Mouse (Mus musculus): ENCODE results near the gene Adap2. TPM values are rescaled to one million over a fixed set of nuclear protein-coding genes. Genes with fewer than 3 reads are reported as not detected.
"Not testable (repeated sequence)": the region's sequence is repeated elsewhere in the genome, so short reads cannot be mapped to it uniquely, and the experiment has no call there.

The Adap2 gene
- polyA plus RNA-seq, 1 experiment from 2014 or later: 3.4 TPM

DNA sequence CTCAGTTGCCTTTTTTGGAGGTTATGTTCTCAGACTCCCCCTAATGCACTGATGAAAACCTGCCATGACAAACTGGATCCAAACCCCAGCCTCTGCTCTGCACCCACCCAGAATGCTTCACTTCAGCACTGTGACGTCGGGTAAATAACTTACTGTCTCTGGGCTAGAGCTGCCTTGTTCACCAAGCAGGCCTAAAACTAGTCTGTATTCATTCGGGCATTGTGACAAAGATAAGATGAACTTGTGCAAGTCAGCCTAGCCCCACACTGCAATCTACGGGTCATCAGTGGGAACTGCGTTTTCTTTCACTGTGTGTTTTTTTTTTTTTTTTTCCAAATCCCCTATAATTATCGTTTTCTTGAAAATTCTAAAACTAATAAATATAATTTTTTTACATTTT, 6.2 kb upstream of the Adap2 start:
- Histone ChIP-seq H3K36me3 (no peaks in the 10 kb centered on the region), H3K4me3 (replicated peaks) (no peak overlapping the region), H3K4me2 (no peak overlapping the region), H3K9ac (replicated peaks) (no peak overlapping the region), H3K27ac (replicated peaks) (no peak overlapping the region), H3K27me3 (replicated peaks) (peaks cover 14% of the 10 kb centered on the region), H3K9me3 (replicated peaks) (no peaks in the 10 kb centered on the region), H3K4me1 (peaks cover 3% of the 10 kb centered on the region)
- ATAC-seq (ENCODE audit: low FRiP score): no peak
- 77% methylated on average over 6 of the region's 6 CpGs for WGBS

GRCm38 (mm10) chr11:80148313-80148712, 5.6 kb upstream of the Adap2 start:
- Histone ChIP-seq H3K27ac (replicated peaks) (no peak overlapping the region), H3K36me3 (no peaks in the 10 kb centered on the region), H3K27me3 (replicated peaks) (peaks cover 19% of the 10 kb centered on the region), H3K9ac (replicated peaks) (no peak overlapping the region), H3K4me2 (no peak overlapping the region), H3K4me3 (replicated peaks) (no peak overlapping the region), H3K4me1 (no peaks in the 10 kb centered on the region), H3K9me3 (replicated peaks) (no peaks in the 10 kb centered on the region)
- 74% methylated on average over 1 of the region's 1 CpGs for WGBS
- no peak for ATAC-seq (ENCODE audit: low FRiP score)

DNA sequence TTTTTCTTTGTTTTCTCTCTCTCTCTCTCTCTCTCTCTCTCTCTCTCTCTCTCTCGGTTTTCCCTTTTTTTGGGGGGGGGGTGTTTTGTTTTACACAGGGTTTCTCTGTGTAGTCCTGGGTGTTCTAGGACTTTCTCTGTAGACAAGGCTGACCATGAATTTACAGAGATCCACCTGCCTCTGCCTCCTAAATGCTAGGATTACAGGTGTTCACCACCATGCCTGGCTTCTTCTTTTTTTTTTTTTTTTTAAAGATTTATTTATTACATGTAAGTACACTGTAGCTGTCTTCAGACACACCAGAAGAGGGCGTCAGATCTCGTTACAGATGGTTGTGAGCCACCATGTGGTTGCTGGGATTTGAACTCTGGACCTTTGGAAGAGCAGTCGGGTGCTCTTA, 4.9 kb upstream of the Adap2 start:
- peaks cover 26% of the 10 kb centered on the region for H3K27me3 ChIP-seq (replicated peaks)
- not testable (repeated sequence) for H3K36me3 ChIP-seq; H3K27ac ChIP-seq (replicated peaks); H3K4me1 ChIP-seq; H3K9ac ChIP-seq (replicated peaks); H3K4me3 ChIP-seq (replicated peaks); H3K4me2 ChIP-seq; ATAC-seq (ENCODE audit: low FRiP score); H3K9me3 ChIP-seq (replicated peaks)
- WGBS: 77% methylated on average over 2 of the region's 4 CpGs

DNA sequence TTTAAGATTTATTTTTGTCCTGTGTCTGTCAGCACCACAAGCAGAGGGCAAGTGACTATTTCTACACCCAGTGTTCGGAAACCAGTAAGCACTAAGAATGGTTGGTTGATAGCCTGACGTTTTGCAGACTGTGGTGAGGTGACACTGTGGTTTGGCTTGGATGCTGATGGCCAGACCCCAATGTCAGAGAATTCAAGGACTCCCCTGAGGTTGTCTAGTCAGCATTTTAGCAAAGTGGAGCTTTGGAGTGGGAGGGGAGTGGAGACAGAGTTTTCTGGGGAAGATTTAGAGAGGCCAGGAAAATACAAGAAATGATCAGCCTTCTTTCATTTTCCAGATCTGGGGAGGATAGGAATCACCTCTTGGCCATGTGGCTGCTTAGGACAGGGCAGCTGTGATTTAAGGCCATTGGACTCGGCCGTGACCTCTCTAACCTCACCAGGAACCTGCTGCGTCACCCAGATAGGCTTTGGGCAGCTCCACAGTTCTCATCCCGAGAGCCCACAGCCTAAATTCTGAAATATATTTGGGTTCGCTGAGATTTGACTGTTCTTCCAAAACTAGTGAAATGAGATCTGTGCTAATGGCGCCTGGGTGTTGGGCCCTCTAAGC, 4.4 kb upstream of the Adap2 start:
- WGBS: 85% methylated on average over 8 of the region's 8 CpGs
- H3K4me2 ChIP-seq: no peak overlapping the region
- ATAC-seq (ENCODE audit: low FRiP score): no peak

GRCm38 (mm10) chr11:80150566-80150965, 3.3 kb upstream of the Adap2 start:
- Histone ChIP-seq H3K4me3 (replicated peaks) (no peak overlapping the region), H3K9ac (replicated peaks) (no peak overlapping the region), H3K4me2 (no peak overlapping the region), H3K9me3 (replicated peaks) (no peaks in the 10 kb centered on the region), H3K27ac (replicated peaks) (no peak overlapping the region), H3K4me1 (peaks cover 9% of the 10 kb centered on the region), H3K27me3 (replicated peaks) (peaks cover 41% of the 10 kb centered on the region), H3K36me3 (no peaks in the 10 kb centered on the region)
- ATAC-seq (ENCODE audit: low FRiP score): no peak
- 86% methylated on average over 5 of the region's 5 CpGs for WGBS

More for the DNA sequence above, 4.4 kb upstream of the Adap2 start:
- H3K4me3 ChIP-seq (replicated peaks): no peak overlapping the region
- no peak overlapping the region for H3K27ac ChIP-seq (replicated peaks)
- H3K4me1 ChIP-seq: peaks cover 9% of the 10 kb centered on the region
- H3K9ac ChIP-seq (replicated peaks): no peak overlapping the region
- peaks cover 31% of the 10 kb centered on the region for H3K27me3 ChIP-seq (replicated peaks)
- H3K36me3 ChIP-seq: no peaks in the 10 kb centered on the region
- H3K9me3 ChIP-seq (replicated peaks): no peaks in the 10 kb centered on the region

GRCm38 (mm10) chr11:80151541-80151940, 2.4 kb upstream of the Adap2 start:
- H3K4me1 ChIP-seq: peaks cover 9% of the 10 kb centered on the region
- 72% methylated on average over 2 of the region's 2 CpGs for WGBS
- ATAC-seq (ENCODE audit: low FRiP score): no peak
- H3K4me2 ChIP-seq: no peak overlapping the region
- no peaks in the 10 kb centered on the region for H3K9me3 ChIP-seq (replicated peaks)
- no peak overlapping the region for H3K9ac ChIP-seq (replicated peaks)
- no peak overlapping the region for H3K27ac ChIP-seq (replicated peaks)
- H3K36me3 ChIP-seq: no peaks in the 10 kb centered on the region
- H3K27me3 ChIP-seq (replicated peaks): peaks cover 51% of the 10 kb centered on the region
- H3K4me3 ChIP-seq (replicated peaks): no peak overlapping the region

GRCm38 (mm10) chr11:80152376-80152775, 1.5 kb upstream of the Adap2 start:
- Histone ChIP-seq H3K4me3 (replicated peaks) (no peak overlapping the region), H3K9me3 (replicated peaks) (no peaks in the 10 kb centered on the region), H3K9ac (replicated peaks) (no peak overlapping the region), H3K4me2 (no peak overlapping the region), H3K27ac (replicated peaks) (no peak overlapping the region), H3K4me1 (peaks cover 9% of the 10 kb centered on the region), H3K27me3 (replicated peaks) (peaks cover 51% of the 10 kb centered on the region), H3K36me3 (no peaks in the 10 kb centered on the region)
- WGBS: 79% methylated on average over 8 of the region's 8 CpGs
- ATAC-seq (ENCODE audit: low FRiP score): no peak

DNA sequence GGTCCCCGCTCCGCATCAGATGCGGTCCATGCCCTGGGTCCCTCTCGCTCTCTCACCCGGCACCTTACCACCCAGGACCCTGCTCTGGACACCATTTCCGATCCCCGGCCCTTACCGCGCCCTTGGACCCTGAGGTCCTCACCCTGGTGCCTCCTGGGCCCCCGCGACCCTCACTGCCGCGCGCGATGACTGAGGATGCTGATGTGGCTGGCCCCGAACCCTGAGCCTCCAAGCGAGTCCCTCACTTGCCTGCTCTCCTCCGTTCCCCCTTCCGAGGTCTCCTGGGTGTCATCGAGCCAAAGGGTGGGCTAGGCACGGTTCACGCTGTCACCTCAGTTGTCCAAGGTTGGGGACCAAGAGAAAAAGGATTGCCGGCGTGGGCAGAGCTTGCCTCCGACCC, 596 bp downstream of the Adap2 start:
- Histone ChIP-seq H3K9me3 (replicated peaks) (no peaks in the 10 kb centered on the region), H3K9ac (replicated peaks) (peak overlapping the region; percentile 47; the same call in 1 of the 2 replicates), H3K36me3 (no peaks in the 10 kb centered on the region), H3K27ac (replicated peaks) (no peak overlapping the region), H3K4me2 (peak overlapping the region; percentile 75), H3K4me3 (replicated peaks) (peak overlapping the region; percentile 50), H3K27me3 (replicated peaks) (peaks cover 51% of the 10 kb centered on the region), H3K4me1 (peaks cover 9% of the 10 kb centered on the region)
- no peak for ATAC-seq (ENCODE audit: low FRiP score)
- WGBS: 30% methylated on average over 25 of the region's 25 CpGs

DNA sequence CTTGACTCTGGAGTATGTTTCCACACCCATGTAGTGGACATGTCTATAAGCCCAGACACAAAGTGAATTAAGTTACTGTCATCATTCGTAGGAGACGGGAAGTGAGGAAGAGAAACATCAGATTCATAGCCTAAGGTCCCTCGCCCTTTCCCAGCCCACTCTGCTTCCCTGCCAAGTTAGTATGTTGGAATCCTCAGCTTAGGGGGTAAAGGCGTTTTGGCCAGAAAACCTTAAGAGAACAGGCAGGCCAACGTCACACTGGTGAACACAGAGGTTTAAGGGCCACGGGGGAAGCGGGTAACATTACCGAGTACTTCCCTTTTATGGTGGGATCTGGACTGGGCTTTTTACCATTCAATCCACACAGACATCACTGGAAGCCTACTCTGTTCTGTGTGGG, 1.6 kb downstream of the Adap2 start:
- H3K4me2 ChIP-seq: no peak overlapping the region
- ATAC-seq (ENCODE audit: low FRiP score): no peak
- 87% methylated on average over 8 of the region's 8 CpGs for WGBS

DNA sequence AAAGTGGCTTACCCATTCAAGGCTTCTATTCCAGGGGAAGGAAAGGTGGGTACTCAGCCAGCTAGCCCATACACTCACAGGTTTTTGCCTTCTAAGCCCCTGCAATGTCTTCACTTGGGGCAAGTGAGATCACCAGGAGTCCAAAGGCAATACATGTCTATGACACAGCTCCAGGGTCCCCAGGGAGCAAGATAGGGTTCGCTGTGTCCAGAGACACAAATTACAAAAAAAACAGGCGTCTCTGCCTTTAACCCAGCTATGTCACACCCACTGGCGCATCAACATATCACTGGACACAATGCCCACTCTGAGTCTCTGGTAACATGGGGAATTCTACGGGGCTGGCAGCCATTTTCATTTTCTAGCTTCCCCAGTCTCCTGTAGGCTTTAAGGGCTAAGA, 2.1 kb downstream of the Adap2 start:
- no peaks in the 10 kb centered on the region for H3K36me3 ChIP-seq
- peaks cover 51% of the 10 kb centered on the region for H3K27me3 ChIP-seq (replicated peaks)
- WGBS: 80% methylated on average over 4 of the region's 4 CpGs
- no peak overlapping the region for H3K4me3 ChIP-seq (replicated peaks)
- no peak overlapping the region for H3K27ac ChIP-seq (replicated peaks)
- H3K9me3 ChIP-seq (replicated peaks): no peaks in the 10 kb centered on the region
- no peak overlapping the region for H3K4me2 ChIP-seq
- no peak overlapping the region for H3K9ac ChIP-seq (replicated peaks)
- peaks cover 9% of the 10 kb centered on the region for H3K4me1 ChIP-seq
- no peak for ATAC-seq (ENCODE audit: low FRiP score)

More for the DNA sequence above, 1.6 kb downstream of the Adap2 start:
- H3K4me1 ChIP-seq: peaks cover 9% of the 10 kb centered on the region
- no peak overlapping the region for H3K4me3 ChIP-seq (replicated peaks)
- H3K27me3 ChIP-seq (replicated peaks): peaks cover 51% of the 10 kb centered on the region
- H3K36me3 ChIP-seq: no peaks in the 10 kb centered on the region
- H3K9ac ChIP-seq (replicated peaks): no peak overlapping the region
- H3K27ac ChIP-seq (replicated peaks): no peak overlapping the region
- H3K9me3 ChIP-seq (replicated peaks): no peaks in the 10 kb centered on the region

DNA sequence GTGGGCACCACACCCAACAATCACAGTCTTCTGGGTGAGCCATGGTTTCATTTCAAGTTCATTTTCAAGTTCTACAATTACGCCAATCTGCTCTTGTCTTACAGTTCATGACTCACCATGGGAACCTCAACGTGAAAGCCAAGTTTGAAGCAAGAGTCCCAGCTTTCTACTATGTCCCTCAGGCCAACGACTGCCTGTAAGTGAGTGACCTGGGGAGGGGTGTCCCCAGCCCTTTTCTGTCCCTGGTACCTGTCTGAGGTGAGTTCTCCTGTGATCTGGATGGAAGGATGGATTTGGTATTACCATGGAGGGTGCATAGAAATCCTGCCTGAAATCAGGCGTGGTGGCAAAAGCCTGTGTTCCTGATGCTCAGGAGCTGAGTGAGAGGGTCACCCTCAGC, 2.9 kb downstream of the Adap2 start:
- Histone ChIP-seq H3K4me1 (peaks cover 9% of the 10 kb centered on the region), H3K4me3 (replicated peaks) (no peak overlapping the region), H3K9me3 (replicated peaks) (no peaks in the 10 kb centered on the region), H3K27me3 (replicated peaks) (peaks cover 46% of the 10 kb centered on the region), H3K27ac (replicated peaks) (no peak overlapping the region), H3K4me2 (no peak overlapping the region), H3K36me3 (no peaks in the 10 kb centered on the region), H3K9ac (replicated peaks) (no peak overlapping the region)
- ATAC-seq (ENCODE audit: low FRiP score): no peak
- WGBS: 78% methylated on average over 4 of the region's 4 CpGs

GRCm38 (mm10) chr11:80159018-80159417, 5.1 kb downstream of the Adap2 start:
- Histone ChIP-seq H3K27ac (replicated peaks) (no peak overlapping the region), H3K4me3 (replicated peaks) (no peak overlapping the region), H3K9ac (replicated peaks) (no peak overlapping the region), H3K4me2 (no peak overlapping the region), H3K36me3 (no peaks in the 10 kb centered on the region), H3K9me3 (replicated peaks) (no peaks in the 10 kb centered on the region), H3K27me3 (replicated peaks) (peaks cover 24% of the 10 kb centered on the region), H3K4me1 (peaks cover 6% of the 10 kb centered on the region)
- no peak for ATAC-seq (ENCODE audit: low FRiP score)
- WGBS: 89% methylated on average over 7 of the region's 7 CpGs
